Mouse (Mus musculus): ENCODE results near the gene Zfp148.

DNA sequence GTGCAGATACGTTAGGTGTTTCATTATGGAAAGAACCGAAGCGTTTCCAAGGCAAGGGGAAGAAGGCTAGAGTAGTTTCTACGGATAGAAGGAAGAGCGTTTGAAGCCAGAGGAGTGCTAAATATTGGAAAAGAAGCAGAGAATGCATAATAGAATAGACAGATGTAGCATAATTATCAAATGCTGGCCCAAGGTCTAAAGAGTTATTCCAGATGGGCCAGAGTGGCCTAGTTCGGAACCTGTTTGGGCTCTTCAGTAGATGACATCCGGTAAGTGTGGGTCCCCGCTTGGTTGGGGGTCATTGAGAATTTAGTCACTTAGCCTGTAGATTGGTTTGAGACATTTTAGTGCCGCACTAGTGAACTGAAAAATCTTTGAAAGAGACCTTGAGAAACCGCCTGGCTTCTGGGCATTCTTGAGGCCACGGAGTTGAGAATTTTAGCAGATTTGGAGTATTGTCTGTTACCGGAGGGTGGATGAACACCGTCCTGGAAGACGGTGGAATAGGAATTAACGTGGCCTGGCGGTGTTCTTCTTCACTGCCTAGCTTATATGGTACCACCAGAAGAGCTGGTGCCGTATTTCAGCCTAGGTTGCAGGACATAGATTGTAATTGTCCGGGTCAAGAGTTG, 1.1 kb downstream of the Zfp148 start:
- no peak for TF ChIP-seq POLR2A (IDR thresholded peaks at IDR 0.05; ENCODE audit: borderline replicate concordance, insufficient read depth, low read length)
- no peak for TF ChIP-seq CTCF (IDR thresholded peaks at IDR 0.05; ENCODE audit: borderline replicate concordance, insufficient read depth, low read depth, low read length)
